Mouse (Mus musculus) thymus, postnatal 0 days (tissue): ENCODE results near the gene Xrcc1. TPM values are rescaled to one million over a fixed set of nuclear protein-coding genes. Genes with fewer than 3 reads are reported as not detected.
A peak's percentile ranks its signal among the peaks of the same experiment; 100 is the strongest.
"Not testable (repeated sequence)": the region's sequence is repeated elsewhere in the genome, so short reads cannot be mapped to it uniquely, and the experiment has no call there.

Experiments used
- DNase-seq: peaks from one replicate; pipeline ENCODE4 v3.0.0-alpha.2; 2015; ENCODE audit warnings: low spot score
- polyA plus RNA-seq: library from polyadenylated mRNA; unstranded; fragments of >200 nt; fragmentation: Nextera tagmentation; extraction: Ambion mirVana; gene quantifications from 2 replicates; pipeline ENCODE4 v1.2.1, GENCODE M21; 2015

Xrcc1 gene
- polyA plus RNA-seq, 1 experiment from 2014 or later, result 61.0 TPM

DNA sequence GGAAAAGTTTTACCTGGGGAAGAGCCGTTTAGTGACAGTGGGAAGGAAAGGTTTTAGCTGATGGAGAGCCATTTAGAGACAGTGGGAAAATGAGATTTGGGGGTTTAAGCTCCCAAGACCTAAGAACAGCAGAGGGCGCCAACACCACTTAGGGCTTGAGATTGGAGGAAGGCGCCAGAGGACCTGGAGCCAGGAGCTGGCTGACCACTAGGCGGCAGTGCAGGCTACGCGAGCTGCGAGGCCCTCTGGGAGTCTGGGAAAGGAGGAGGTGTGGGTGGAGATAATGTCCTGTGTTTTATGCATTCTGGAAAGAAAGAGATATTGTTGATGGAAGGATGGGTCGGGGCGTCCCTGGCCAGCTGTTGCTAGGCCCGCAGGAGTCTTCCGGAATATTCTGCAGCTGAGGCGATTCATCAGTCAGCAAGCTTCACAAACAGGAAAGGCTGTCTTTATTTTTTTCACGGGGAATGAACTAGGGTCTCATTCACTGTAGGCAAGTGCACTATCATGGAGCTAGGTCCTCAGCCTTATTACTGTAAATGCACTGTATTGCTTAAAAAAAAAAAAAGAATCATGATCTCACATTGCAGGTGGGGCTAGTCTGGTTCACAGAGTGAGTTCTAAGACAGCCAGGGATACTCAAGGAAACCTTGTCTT lies 55.0 kb downstream of the Xrcc1 start:
- DNase-seq, result peak; percentile 94

DNA sequence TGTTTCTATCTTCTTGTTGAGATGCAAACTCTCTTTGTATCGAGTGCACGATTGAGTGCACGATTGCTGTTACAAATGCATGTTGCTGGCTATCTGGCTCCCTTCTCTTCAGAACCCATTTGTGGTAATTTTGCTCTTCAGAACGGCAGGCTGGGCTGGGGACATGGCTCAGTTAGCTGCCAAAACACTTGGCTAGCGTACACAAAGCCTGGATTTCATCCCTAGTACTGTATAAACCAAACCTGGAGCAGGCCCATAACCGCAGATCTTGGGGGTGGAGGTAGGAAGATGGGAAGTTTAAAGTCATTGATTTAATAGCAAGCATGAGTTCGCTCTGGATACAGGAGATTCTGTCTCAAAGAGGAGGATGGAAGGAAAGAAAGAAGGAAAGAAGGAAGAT lies 59.5 kb downstream of the Xrcc1 start:
- no peak for DNase-seq

DNA sequence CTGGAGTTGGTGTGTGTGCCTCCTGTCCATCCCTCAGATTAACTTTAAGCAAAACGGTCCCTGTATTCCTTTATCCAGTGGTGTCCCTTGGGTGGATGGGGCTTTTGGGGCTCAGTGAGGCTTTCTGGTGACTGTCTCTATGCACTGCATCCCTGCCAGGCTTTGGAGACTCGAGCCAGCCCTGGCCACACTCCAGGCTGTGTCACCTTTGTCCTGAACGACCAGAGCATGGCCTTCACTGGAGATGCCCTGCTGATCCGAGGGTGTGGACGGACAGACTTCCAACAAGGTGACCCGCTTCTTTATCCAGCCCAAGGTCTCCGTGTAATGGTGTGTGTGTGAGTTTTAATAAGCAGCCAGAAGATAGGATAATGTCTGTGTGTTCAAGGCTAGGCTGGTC lies 60.0 kb downstream of the Xrcc1 start:
- no peak for DNase-seq

DNA sequence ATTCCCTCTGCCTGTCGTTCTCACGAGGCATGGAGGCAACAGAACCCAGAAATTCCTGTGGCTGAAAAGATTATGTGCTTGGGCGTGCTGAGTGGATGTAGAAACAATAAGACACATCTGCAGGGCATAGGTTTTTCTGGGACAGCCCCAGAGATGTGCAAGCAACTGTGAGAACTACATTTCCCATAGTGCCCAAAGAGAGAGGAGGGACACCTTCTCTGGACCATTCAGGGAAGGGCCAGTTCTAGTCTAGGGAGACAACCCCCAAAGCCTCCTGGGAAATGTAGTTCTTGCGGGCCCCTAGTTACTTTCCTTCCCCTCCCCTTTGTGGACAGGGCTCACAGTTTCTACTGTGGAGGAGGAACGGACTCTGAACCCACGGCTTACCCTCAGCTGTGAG lies 61.9 kb downstream of the Xrcc1 start:
- peak; percentile 91 for DNase-seq

DNA sequence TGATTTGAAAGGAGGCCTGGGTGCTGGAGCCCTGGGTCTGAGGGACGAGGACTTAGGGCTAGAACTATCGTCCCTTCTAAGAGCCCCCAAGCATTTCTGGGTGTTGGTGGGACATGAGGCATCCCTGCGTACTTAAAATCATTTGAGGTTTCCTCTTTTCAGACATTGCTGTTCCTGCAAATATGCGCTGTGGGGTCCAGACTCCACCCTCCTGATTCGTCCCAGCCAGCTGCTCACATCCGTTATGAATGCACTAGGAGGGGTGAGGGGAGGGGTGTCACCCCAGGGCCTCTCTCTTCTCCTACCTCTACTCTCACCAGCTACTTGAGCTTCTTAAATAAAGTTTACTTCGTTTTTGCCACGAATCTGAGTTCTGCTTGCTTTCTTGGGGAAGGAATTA lies 62.5 kb downstream of the Xrcc1 start:
- peak; percentile 82 for DNase-seq

DNA sequence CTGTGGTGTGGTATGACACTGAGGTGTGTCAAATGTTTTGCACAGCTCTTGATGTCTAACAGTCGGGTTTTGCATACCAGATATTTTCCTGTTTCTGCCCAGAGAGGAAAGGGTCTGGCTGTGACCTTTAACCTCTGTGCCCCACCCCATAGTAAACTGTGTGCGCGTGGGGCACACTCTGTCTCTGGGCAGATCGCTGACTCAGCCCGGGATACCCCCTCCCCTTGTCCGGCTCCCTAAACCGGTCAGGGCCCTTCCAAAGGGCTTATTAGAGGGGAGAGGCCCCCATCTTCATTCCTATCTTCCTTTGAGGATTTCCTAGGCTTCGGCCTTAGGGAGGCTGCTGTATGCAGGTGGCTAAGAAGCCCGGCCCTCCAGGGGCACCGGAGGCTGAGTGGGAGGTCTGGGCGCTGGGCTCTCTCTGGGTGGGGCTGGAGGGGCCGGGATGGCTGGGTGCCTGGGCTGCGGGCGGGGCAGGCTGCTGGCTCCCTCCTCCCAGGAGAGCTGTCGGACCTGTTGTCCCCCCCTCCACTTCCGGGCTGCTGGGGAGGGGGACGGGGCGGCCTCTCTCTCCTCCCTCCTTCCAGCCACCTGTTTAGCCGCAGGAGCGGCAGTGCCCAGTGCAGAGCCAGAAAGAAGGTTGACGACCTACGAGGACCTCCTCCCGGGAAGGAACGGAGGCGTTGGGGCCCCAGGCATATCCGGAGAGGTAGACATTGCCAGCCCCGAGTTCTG lies 64.2 kb downstream of the Xrcc1 start, which contains the start of gene Phldb3:
Gene Phldb3, plus strand, starts transcription at position 620 of the 735 bp plus-strand sequence.
- peak; percentile 60 for DNase-seq

DNA sequence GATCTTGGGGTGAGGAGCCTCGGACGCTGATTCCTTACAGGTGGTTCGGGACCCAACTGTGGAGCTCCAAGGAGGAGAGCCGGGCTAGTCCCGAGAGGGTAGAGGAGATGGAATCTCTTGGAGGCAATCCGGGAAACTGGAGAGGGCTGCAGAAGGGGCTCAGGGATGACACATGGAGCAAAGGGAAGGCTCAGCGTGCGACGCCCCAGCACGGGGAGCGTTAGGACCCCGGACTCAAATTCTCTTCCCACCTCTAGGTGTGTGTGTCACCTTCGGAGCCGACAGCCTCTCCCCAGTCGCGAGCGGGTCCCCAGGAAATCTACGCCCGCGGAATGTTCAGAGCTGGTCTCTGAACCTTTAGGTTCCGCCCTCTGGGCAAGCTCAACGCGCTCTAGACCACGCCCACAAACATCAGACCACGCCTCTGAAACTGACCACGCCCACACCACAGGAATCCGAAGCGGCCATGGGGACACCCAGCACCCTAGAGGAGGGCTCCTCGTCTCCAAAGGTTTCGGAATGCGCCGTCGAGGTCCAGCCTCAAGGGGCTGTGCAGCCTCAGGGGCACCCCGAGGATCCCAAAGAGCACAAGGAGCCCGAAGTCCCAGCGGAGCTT lies 64.9 kb downstream of the Xrcc1 start:
- peak; percentile 95 for DNase-seq

DNA sequence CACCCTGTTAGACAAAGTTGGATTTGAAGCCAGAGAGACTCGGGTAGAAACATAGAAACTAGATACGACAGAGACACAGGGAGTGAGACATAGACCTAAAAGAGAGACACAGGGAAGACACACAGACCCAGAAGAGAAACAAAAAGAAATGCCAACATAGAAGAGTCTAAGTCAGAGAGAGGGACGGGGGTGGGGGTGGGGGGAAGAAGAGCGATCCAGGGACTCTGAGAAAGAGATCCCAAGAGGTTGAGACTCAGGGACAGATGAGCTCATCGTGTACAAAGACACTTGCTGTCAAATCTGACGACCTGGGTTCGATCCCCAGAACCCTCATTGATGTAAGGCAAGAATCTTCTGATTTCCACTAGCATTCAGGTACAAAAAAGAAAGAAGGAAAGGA lies 65.6 kb downstream of the Xrcc1 start:
- DNase-seq, result no peak

DNA sequence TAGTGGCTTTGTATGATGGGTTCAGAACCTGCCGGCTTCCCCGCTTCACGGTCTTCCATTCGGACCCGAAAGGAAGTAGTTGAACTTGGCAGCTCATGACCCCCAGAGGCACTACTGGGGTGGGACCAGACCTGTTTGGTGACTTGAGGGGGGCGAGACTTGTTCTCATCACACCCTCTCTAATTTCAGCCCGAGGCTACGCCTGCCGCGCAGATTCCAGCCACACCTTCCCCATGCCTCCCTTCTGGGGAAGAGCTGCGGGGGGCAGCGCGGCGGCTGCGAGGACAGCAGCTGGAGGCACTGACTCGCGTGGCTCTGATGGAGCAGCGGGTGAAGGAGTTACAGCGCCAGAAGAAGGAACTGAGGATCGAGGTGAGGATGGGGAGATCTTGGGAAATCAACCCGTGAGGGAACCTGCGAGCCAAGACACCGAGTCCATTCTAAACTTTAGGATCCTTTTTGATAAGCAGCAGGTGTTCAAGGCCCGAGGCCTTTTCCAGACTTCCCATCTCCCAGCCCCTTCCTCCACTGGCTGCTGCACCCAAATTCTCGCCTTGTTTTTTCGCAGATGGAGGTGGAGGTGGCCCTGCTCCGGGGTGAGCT lies 66.3 kb downstream of the Xrcc1 start:
- DNase-seq, result no peak

DNA sequence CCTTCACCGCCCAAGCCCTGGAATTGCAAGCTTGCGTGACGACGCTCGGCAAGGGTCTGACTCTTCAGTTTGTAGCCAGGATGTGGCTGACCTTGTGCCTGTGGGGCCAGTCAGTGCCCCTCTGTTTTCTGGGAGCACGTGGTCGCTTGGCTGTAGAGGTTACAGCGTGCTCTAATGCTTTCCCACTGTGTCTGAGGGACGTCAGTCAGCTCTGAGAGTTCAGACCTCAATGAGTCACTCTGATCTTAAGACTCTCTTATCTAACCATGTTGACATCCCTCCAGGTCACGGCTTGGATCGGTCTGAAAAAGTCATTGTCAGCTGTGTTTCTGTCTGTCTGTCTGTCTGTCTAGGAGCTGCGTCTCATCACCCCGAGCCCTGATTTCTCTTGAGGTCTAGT lies 68.7 kb downstream of the Xrcc1 start:
- DNase-seq, result no peak

DNA sequence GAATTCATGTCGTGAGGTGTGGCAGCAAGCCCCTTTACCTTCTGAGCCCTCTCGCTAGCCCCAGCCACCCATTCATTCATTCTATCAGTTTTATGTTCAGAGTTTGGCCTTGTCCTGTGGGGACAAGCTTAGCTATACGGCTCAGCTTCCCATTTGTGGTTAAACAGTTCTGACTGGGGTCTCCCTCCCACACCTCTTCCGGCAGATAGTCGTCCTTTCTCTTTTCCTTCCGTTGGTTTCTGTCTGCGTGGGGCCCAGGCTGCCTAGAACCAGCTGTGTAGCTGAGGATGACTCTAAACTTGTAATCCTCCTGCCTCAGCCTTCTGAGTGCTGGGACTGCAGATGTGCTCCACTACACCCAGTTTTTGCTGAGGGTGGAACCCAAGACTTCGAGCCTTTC lies 71.7 kb downstream of the Xrcc1 start:
- DNase-seq, result no peak

DNA sequence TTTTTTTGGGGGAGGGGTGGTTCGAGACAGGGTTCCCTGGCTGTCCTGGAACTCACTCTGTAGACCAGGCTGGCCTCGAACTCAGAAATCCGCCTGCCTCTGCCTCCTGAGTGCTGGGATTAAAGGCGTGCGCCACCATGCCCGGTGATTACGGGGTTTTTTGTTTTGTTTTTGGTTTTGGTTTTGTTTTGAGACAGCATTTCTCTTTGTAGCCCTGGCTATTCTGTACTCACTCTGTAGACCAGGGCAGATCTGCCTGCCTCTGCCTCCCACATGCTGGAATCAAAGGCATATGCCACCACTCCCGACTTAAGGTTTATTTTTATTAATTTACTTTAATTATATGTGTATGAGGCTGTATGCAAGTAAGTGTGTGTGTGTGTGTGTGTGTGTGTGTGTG lies 72.3 kb downstream of the Xrcc1 start:
- DNase-seq, result not testable (repeated sequence)

DNA sequence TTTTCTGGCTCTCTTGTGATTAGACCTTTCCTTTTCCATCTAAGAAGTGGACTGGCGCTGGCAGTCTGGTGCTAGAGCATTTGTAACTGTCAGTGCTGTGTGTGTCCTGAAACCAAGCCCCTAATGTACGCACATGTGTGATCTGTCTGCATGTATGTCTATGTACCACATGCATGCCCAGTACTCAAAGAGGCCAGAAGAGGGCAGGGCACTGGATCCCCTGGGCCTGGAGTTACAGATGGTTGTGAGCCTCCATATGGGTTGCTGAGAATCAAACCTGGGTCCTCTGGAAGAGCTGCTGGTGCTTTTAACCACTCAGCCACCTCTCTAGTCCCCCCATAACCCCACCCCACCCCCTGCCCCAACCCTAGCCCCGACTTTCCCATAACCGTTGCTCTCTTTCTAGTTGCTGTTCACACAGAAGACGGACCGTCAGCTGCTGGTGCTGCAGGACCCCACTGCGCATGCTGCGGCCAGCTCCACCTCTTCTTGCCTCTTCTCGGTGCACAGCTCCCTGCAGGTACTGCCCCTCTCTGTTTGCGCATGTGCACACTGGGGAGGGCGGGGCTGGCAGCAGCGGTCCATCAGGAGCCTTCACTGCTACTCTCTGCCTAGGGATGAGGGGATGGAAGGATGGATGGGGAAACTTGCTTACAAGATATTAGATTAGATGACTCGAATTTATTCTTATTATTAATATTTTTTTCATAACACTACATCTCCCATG lies 73.7 kb downstream of the Xrcc1 start:
- DNase-seq, result no peak

DNA sequence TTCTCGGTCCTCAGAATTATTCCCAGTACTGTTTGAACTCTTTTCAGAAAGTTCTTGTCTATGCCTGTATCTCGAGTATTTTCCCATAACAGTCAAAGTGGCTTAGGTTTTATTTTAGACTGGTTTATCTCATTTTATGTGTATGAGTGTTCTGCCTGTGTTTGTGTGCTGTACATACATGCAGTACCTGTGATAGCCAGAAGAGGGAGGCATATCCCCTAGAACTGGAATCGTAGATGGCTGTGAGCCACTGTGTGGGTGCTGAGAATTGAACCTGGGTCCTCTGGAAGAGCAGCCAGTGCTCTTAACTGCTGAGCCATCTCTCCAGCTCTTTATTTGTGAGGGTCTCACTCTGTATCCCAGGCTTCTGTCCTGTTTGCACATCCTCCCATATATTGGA lies 75.1 kb downstream of the Xrcc1 start:
- DNase-seq, result no peak

DNA sequence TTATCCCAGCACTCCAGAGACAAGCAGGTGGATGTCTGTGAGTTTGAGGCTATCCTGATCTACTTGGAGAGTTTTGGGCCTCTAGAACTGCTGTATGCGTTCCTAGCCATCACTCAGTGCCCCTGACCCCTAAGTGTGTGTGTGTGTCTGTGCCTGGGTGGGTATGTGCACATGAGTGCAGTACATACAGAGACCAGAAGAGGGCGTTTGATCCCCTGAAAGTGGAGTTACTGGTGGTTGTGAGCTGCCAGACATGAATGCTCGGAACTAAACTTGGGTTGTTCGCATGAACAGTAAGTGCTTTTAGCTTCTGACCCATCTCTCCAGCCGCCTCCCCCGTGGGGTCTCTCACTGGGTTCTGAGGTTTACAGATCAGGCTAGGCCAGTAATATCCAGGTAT lies 76.9 kb downstream of the Xrcc1 start:
- DNase-seq, result no peak

Other genes with a start within 250 kb of the Xrcc1 start
- gene Zfp61, start 245.1 kb upstream of the Xrcc1 start, polyA plus RNA-seq, result 26.2 and 26.8 TPM in 2 replicates
- gene Zfp94, start 229.6 kb upstream of the Xrcc1 start, polyA plus RNA-seq, result 4.6 and 5.5 TPM in 2 replicates
- gene Tescl, start 212.4 kb upstream of the Xrcc1 start, polyA plus RNA-seq, result not detected in 2 replicates
- 0.05 TPM in 1 of 2 replicates, not detected in the other for gene Lypd5, start 197.1 kb upstream of the Xrcc1 start, polyA plus RNA-seq
- gene Kcnn4, start 176.0 kb upstream of the Xrcc1 start, polyA plus RNA-seq, result 105 and 120 TPM in 2 replicates
- 30.2 and 33.3 TPM in 2 replicates for gene Smg9, start 146.7 kb upstream of the Xrcc1 start, polyA plus RNA-seq
- 0.18 and 0.22 TPM in 2 replicates for gene Irgc1, start 94.0 kb upstream of the Xrcc1 start, polyA plus RNA-seq
- gene Plaur, start 83.8 kb upstream of the Xrcc1 start, polyA plus RNA-seq, result 3.0 and 3.4 TPM in 2 replicates
- gene Cadm4, start 64.3 kb upstream of the Xrcc1 start, polyA plus RNA-seq, result 0.71 and 0.83 TPM in 2 replicates
- gene Zfp428, start 39.3 kb upstream of the Xrcc1 start, polyA plus RNA-seq, result 16.5 and 16.7 TPM in 2 replicates
- 0.07 TPM in 1 of 2 replicates, not detected in the other for gene AC161166.1, start 33.8 kb upstream of the Xrcc1 start, polyA plus RNA-seq
- gene Irgq, start 15.6 kb upstream of the Xrcc1 start, polyA plus RNA-seq, result 5.5 and 5.7 TPM in 2 replicates
- gene Pinlyp, start 171 bp upstream of the Xrcc1 start, polyA plus RNA-seq, result 1.8 and 2.4 TPM in 2 replicates
- gene Ethe1, start 41.3 kb downstream of the Xrcc1 start, polyA plus RNA-seq, result 39.2 and 39.9 TPM in 2 replicates
- 0.48 and 0.71 TPM in 2 replicates for gene Zfp575, start 41.4 kb downstream of the Xrcc1 start, polyA plus RNA-seq
- 0.47 and 0.73 TPM in 2 replicates for gene Phldb3, start 64.5 kb downstream of the Xrcc1 start, polyA plus RNA-seq
- gene Lypd3, start 90.3 kb downstream of the Xrcc1 start, polyA plus RNA-seq, result 1.8 and 2.2 TPM in 2 replicates
- gene Tex101, start 130.4 kb downstream of the Xrcc1 start, polyA plus RNA-seq, result not detected in 2 replicates
- gene BC049730, start 163.0 kb downstream of the Xrcc1 start, polyA plus RNA-seq, result not detected in 2 replicates
- 0.31 TPM in 1 of 2 replicates, not detected in the other for gene Gm4763, start 180.6 kb downstream of the Xrcc1 start, polyA plus RNA-seq
- gene Cd177, start 214.0 kb downstream of the Xrcc1 start, polyA plus RNA-seq, result 0.49 and 0.86 TPM in 2 replicates
- gene Ceacam10, start 230.9 kb downstream of the Xrcc1 start, polyA plus RNA-seq, result 0.98 and 1.1 TPM in 2 replicates